Mouse (Mus musculus) intestine, embryonic 14.5 days (tissue): ENCODE measurements around the gene Gm13278. TPM values are rescaled to one million over a fixed set of nuclear protein-coding genes. Genes with fewer than 3 reads are reported as not detected.
"Not testable (repeated sequence)": the region's sequence is repeated elsewhere in the genome, so short reads cannot be mapped to it uniquely, and the experiment has no call there.

ENCODE experiments used
- ATAC-seq: fragments of 200-750 bp; cut with Nextera tagmentation; replicated peaks from 2 replicates; pipeline ENCODE4 v1.8.0; 2017; ENCODE audit warnings: low read depth, moderate number of reproducible peaks, moderate TSS enrichment, moderate library complexity; ENCODE audit not compliant: low FRiP score, low TSS enrichment
- DNase-seq: peaks from one replicate; pipeline ENCODE4 v3.0.0-alpha.2; 2018; ENCODE audit warnings: low spot score
- H3K27ac ChIP-seq: fragments of 300-500 bp; sonication (generic); 2 replicates; pipeline ENCODE4 v1.5.1; 2014; ENCODE audit warnings: low read depth, mild to moderate bottlenecking, control low read depth
- H3K27me3 ChIP-seq: fragments of 300-500 bp; sonication (generic); replicated peaks from 2 replicates; pipeline ENCODE4 v1.6.1; 2014; ENCODE audit warnings: low read length, control low read depth; ENCODE audit not compliant: control insufficient read depth, insufficient read depth
- H3K36me3 ChIP-seq: fragments of 300-500 bp; sonication (generic); 2 replicates; pipeline ENCODE4 v1.6.1; 2014; ENCODE audit warnings: low read length, control low read depth; ENCODE audit not compliant: control insufficient read depth, insufficient read depth
- H3K4me1 ChIP-seq: fragments of 300-500 bp; sonication (generic); replicated peaks from 2 replicates; pipeline ENCODE4 v1.6.1; 2014; ENCODE audit warnings: low read length, control low read depth, mixed read lengths; ENCODE audit not compliant: control insufficient read depth, insufficient read depth
- H3K4me2 ChIP-seq: fragments of 300-500 bp; sonication (generic); 2 replicates; pipeline ENCODE4 v1.6.1; 2014; ENCODE audit warnings: low read length
- H3K4me3 ChIP-seq: fragments of 300-500 bp; sonication (generic); 2 replicates; pipeline ENCODE4 v1.5.1; 2014; ENCODE audit warnings: low read depth, low read length, control low read depth, mixed read lengths
- H3K9ac ChIP-seq: fragments of 300-500 bp; sonication (generic); 2 replicates; pipeline ENCODE4 v1.6.1; 2014; ENCODE audit warnings: mild to moderate bottlenecking, low read length
- H3K9me3 ChIP-seq: fragments of 300-500 bp; sonication (generic); 2 replicates; pipeline ENCODE4 v1.6.1; 2016; ENCODE audit warnings: low read length, control low read depth; ENCODE audit not compliant: control insufficient read depth
- WGBS: fragments of 180-500 bp; shearing (Covaris S2); extraction: QIAGEN DNeasy Blood & Tissue Kit; methylation state at CpG from one replicate; pipeline ENCODE4 v1.1.7; 2014; 5-methylcytosine and 5-hydroxymethylcytosine counted together
- polyA plus RNA-seq: library from polyadenylated mRNA; unstranded; fragments of >200 nt; fragmentation: Nextera tagmentation; extraction: Ambion mirVana; gene quantifications from 2 replicates; pipeline ENCODE4 v1.2.1, GENCODE M21; 2014

The Gm13278 gene
- polyA plus RNA-seq, result not detected in 2 replicates

- no CpG with 5 or more reads among the region's 28 CpGs for WGBS
- H3K9me3 ChIP-seq, H3K27ac ChIP-seq, H3K4me1 ChIP-seq, ATAC-seq, H3K36me3 ChIP-seq, DNase-seq, H3K4me3 ChIP-seq, H3K9ac ChIP-seq, H3K27me3 ChIP-seq, H3K4me2 ChIP-seq: not testable (repeated sequence)
Observed at GRCm38 (mm10) chr4:88791250-88791649, at the start of gene Gm13278. Gm13278 (plus strand) TSS chr4:88791550.

- Histone ChIP-seq H3K4me2 (no peak overlapping the region), H3K4me3 (no peak overlapping the region), H3K27me3 (no peaks in the 10 kb centered on the region), H3K9ac (no peak overlapping the region), H3K4me1 (peaks cover 7% of the 10 kb centered on the region; the same call in 1 of the 2 replicates), H3K27ac (no peak overlapping the region), H3K36me3 (no peaks in the 10 kb centered on the region), H3K9me3 (no peaks in the 10 kb centered on the region)
- DNase-seq (no peak), ATAC-seq (no peak)
- WGBS, result 71% methylated on average over 7 of the region's 7 CpGs
Observed at GRCm38 (mm10) chr4:88742771-88743371, 48.5 kb upstream of the Gm13278 start.

- DNase-seq (no peak), ATAC-seq (no peak)
- Histone ChIP-seq H3K9ac (no peak overlapping the region), H3K4me2 (no peak overlapping the region), H3K36me3 (no peaks in the 10 kb centered on the region), H3K9me3 (no peaks in the 10 kb centered on the region), H3K4me3 (no peak overlapping the region), H3K27ac (no peak overlapping the region), H3K4me1 (peaks cover 7% of the 10 kb centered on the region; the same call in 1 of the 2 replicates), H3K27me3 (no peaks in the 10 kb centered on the region)
- WGBS, result 78% methylated on average over 3 of the region's 3 CpGs
Observed at GRCm38 (mm10) chr4:88744207-88744606, 47.1 kb upstream of the Gm13278 start.

- no peak overlapping the region for H3K27ac ChIP-seq
- H3K9ac ChIP-seq, result no peak overlapping the region
- H3K4me2 ChIP-seq, result no peak overlapping the region
- H3K4me1 ChIP-seq, result no peaks in the 10 kb centered on the region
- no peak for ATAC-seq
- H3K36me3 ChIP-seq, result no peaks in the 10 kb centered on the region
- H3K27me3 ChIP-seq, result no peaks in the 10 kb centered on the region
- H3K4me3 ChIP-seq, result no peak overlapping the region
- H3K9me3 ChIP-seq, result no peaks in the 10 kb centered on the region
- no peak for DNase-seq
- WGBS, result 54% methylated on average over 6 of the region's 6 CpGs
Observed at GRCm38 (mm10) chr4:88749926-88750325, 41.4 kb upstream of the Gm13278 start.

- H3K4me1 ChIP-seq, ATAC-seq, H3K36me3 ChIP-seq, H3K4me2 ChIP-seq, H3K27ac ChIP-seq, H3K9me3 ChIP-seq, DNase-seq, H3K9ac ChIP-seq, H3K4me3 ChIP-seq, H3K27me3 ChIP-seq: not testable (repeated sequence)
- 82% methylated on average over 15 of the region's 15 CpGs for WGBS
Observed at GRCm38 (mm10) chr4:88754818-88755340, 36.5 kb upstream of the Gm13278 start, which contains the start of gene Gm13271. Gm13271 (plus strand) TSS chr4:88754868.

GRCm38 (mm10) chr4:88756581-88757513, 34.5 kb upstream of the Gm13278 start:
- DNase-seq, result peak; percentile 79
- Histone ChIP-seq H3K4me2 (peak overlapping the region; percentile 59), H3K9ac (peak overlapping the region; percentile 53), H3K4me3 (peak overlapping the region; percentile 46), H3K27ac (peak overlapping the region; percentile 89)
- WGBS, result 10% methylated on average over 28 of the region's 31 CpGs
- H3K9me3 ChIP-seq, H3K27me3 ChIP-seq, H3K4me1 ChIP-seq, ATAC-seq, H3K36me3 ChIP-seq: not testable (repeated sequence)

GRCm38 (mm10) chr4:88757628-88758031, 33.7 kb upstream of the Gm13278 start:
- peak overlapping the region; percentile 46 for H3K4me3 ChIP-seq
- peak; percentile 84 for DNase-seq
- not testable (repeated sequence) for H3K36me3 ChIP-seq, H3K4me1 ChIP-seq, H3K9me3 ChIP-seq, H3K9ac ChIP-seq, H3K27me3 ChIP-seq
- peak overlapping the region; percentile 89 for H3K27ac ChIP-seq
- WGBS, result 0% methylated on average over 17 of the region's 21 CpGs
- peak; percentile 100 for ATAC-seq
- H3K4me2 ChIP-seq, result peak overlapping the region; percentile 59

GRCm38 (mm10) chr4:88758751-88759150, 32.6 kb upstream of the Gm13278 start:
- H3K36me3 ChIP-seq, DNase-seq, H3K4me1 ChIP-seq, H3K4me2 ChIP-seq, H3K27ac ChIP-seq, ATAC-seq, H3K27me3 ChIP-seq, H3K4me3 ChIP-seq, H3K9ac ChIP-seq, H3K9me3 ChIP-seq: not testable (repeated sequence)
- 77% methylated on average over 9 of the region's 9 CpGs for WGBS
